Mouse (Mus musculus): ENCODE measurements at regions not wholly inside any gene's neighbourhood (a gene's known extent, or its start where the extent isn't known, plus 50 kb on each side); places are given as distances from the start of the nearest gene placed in this dataset.

DNA sequence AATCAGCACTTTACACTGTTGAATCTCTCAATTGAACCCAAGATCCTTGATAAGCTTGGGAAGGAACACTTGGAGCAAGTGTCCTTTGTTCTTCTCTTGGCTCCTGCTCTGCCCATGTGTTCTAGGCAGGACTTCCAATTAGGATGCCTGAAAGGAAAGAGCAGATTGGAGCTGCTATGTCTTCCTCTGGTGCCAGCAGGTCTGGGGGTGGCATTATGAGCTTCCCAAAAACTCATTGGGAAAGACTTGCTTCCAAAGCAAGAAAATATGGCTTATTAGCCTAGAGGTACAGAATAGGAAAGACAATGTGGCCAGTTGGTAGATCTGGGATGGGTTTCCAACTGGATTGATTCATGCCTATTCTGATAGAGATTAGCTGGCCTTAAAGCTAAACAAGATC lies 959.1 kb downstream of the Slc4a3 start:
- DNase-seq (ENCODE audit: low spot score), result no peak

DNA sequence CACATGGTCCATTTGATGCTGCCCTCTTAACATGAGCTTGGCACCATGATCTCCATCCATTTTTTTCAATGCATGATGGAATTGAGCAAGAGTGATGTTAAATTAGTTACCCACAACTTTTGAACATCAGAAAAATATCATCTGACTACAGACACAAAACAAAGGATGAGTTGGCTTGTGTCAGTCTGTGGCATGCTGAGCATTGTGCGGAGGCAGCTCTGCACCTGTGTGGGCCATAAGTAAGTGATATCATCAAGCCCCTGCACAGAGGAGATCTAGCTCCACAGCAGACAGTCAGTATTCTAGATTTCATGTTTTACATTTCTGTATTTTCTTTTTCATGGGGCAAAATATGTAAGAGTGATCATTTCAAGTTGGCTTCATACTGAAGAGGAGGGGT lies 962.8 kb downstream of the Slc4a3 start:
- DNase-seq (ENCODE audit: low spot score), result no peak

DNA sequence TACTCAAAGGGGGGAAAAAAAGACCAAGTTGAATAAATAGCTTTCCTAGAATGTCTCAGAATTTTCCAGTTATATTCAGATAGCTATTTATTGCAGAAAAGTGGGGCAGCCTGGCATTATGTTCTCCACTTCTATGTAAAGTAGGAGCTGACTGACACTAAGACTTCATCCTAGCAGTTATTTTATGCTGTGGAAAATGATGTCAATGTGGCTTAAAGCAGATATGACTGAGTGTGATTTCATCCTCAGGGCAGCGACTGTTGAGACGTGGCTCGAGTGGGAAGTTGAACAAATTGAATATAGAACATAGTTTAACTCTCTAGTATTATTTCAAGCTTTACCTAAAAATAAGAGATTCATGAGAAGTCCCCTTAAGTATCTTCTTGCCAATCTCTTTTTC lies 963.4 kb downstream of the Slc4a3 start:
- DNase-seq (ENCODE audit: low spot score), result no peak

DNA sequence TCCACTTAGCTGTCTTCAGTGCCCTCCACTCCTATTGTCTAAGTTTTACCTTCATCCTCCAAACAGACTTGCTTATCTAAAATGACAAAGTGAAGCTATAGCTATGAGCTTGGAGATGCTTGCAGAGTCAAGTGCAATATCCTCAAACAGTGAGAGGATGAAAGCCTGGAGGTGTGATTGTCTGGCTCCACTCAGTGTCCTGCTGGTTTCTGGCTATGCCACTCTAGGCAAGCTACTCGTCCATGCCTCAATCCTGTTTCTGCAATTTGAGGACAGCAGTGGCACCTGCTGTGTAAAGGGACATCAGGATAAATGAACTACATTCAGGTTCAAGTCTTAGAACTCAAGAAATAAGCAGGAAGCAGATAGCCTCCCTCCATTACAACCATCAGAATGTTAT lies 966.1 kb downstream of the Slc4a3 start:
- DNase-seq (ENCODE audit: low spot score), result no peak

DNA sequence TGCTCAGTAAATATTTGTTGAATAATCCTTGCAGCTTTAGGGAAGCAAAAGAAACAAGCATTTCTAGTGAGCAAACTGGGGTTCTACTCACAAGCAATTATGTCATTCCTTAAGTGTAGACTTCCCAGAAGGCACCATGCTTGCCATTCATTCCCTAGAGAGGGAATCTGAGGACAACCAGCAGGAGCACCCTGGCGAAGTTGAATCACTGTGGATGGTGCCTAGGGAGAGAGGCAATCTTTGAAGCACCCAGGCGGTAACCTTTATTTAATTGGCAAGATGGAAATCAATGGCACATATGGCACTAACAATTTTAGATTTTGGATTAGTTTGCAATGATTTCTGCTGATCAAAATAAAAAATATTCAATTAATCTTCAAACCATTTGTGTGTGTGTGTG lies 967.4 kb downstream of the Slc4a3 start:
- no peak for DNase-seq (ENCODE audit: low spot score)

DNA sequence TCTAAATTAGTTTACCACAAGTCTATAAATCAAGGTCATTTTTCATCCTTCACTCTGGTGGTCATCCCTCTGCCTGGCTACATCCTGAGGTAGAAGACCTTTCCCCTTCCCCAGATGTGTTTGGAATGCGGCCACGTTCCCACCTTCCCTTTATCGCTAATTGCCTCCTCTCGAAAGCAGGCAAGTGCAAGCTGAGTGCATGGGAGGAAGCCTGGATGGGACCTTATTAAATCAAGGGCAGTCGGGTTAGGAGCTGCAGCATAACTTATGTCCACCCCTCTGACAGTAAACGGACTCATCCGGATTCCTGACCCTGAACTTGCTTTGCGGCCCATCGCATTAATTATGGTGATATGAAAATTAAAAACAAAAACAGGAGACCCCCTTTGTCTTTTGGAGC lies 983.5 kb downstream of the Slc4a3 start:
- no peak for DNase-seq (ENCODE audit: low spot score)

DNA sequence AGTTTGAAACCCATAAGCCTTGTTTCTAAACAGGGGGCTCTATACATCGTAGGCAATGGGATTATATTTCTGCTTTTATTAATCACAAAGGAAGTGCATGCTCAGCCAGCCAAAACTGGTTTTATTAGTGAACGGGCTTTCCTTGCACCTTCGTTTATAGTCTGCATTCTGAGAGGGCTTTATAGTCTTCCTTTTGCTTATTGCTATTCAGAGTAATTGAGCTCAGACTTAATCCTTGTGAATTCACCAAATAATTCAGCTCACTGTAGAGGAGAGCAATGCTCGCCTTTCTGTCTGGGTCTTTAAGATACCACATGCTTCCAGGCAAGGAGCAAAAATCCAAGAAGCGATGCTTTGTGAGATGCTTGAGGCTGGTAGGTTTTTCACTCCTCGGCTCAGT lies 984.3 kb downstream of the Slc4a3 start:
- DNase-seq (ENCODE audit: low spot score), result no peak

DNA sequence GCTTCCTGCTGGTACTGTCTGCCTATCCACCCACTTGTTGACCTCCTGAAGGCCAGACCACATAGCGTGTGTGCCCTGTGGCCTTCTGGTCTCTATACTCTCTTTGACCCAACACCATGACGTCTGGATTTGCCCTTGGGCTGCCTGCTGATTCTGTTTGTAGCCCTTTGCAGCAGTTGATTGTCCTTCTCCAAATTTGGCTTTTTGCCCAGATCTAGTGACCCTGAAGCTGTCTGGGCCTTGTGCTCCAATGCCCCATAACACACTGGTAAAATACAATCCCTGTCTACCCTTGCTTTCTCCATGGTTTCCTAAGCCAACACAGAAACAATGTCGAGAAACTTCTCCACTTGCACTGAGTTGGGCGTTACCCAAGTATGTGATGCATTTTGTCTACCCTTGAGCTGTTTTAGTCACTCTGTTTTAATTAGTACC lies 979.3 kb downstream of the Epha4 start:
- no peak for DNase-seq (ENCODE audit: low spot score)

DNA sequence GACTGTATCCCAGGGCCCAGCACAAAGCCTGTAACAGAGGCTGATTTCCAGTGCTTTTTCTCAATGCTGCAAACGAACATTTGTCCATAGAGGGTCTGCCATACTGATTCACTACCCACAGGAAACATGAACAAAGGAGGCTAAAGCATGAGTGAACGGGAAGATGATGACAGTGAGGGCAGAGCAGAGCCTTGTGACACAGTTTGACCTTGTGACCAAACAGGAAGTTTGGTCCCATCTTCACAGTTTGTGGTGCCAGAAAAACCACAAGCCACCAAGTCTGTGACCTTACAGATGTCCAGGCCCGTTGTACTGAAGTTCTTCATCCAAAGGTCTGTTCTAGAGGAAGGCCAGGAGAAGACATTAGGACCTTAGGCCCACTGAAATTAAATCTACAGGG lies 974.4 kb downstream of the Epha4 start:
- no peak for DNase-seq (ENCODE audit: low spot score)

DNA sequence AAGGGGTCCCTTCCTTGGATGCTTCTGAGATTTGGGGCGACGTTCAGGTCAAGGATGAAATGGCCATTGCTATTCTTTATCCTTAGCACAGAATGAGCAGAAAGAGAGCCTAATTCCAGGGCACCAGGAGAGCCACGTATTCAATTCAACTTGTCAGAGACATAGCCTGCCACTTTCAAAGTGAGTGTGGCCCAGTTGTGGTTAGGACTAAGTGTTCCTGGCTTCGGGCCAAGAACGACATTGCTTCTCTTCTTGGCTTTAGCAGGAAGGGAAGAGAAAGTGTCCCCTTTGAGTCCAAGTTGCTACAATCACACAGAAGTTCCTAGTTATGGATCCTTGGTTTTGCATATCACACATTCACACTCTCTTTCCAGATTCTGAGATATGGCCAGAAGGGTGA lies 964.0 kb downstream of the Epha4 start:
- no peak for DNase-seq (ENCODE audit: low spot score)

DNA sequence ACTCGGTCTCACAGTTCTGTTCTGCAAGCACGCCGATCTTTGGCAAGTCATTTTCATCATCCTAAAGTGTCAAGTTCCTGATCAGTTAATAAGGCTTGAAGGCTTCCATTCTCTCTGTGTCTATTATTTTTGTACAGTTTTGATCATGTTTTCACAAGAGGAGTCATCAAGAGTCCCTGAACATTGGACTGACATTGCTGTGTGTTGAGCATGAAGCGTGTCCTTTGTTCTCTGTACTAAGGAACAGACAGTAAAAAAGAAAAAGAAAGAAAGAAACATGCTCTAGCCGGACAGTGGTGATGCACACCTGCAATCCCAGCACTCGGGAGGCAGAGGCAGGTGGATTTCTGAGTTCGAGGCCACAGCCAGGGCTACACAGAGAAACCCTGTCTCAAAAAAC lies 955.4 kb downstream of the Epha4 start:
- DNase-seq (ENCODE audit: low spot score), result no peak

DNA sequence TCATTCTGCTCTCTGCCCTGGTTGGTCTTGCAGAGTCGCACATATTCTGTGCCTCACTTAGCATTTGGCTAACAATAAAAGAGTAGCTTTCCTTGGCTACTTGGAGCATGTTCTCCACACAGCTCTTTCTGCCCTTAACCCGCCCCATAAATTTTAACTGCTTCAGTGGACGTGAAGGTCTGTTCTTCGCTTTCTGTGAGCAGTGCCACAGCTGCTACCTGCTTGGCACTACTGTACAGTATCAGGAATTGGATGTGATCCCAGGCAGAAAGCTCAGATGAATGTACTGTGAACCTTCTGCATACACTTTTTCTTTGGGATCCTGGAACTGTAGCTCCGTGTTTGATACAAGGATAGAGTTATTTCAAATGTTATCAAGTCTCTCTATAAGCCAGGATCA lies 939.4 kb downstream of the Epha4 start:
- DNase-seq (ENCODE audit: low spot score), result no peak

DNA sequence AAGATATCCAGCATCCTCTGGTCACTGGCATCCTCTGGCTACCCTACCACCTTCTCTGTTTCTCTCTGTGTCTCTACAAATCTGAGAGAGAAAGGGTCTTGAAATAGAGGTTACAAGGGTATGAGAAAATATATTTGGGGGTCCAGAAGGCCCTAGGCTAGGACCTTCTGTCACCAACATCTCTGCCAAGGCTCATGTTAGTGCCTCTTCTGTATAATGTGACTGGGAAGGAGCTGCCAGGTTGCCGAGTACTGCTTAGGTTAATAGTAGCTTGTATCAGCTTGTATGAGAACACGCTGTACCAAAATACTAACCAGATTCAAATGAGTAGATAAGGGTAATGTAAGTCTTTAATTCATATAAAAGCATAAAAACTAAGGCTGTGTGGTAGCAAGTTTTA lies 929.0 kb downstream of the Epha4 start:
- no peak for DNase-seq (ENCODE audit: low spot score)

DNA sequence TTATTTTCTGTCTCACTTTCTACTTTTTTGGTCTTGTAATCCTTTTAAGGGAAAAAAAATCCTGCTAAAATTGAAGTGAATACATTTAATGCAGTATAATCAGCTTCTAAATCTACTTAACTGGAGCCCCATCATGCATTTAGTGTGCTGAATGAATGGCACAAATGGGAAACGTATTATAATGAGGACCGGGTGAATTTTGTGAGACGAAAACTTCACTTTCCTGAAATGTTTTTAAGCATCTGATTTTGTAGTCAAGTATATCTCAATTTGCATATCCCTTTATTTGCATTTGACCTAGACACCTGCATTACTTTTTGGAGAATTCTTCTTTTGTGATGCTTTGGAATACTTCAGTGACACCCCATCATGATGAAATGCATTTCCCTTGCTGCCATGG lies 889.1 kb downstream of the Epha4 start:
- DNase-seq (ENCODE audit: low spot score), result no peak

DNA sequence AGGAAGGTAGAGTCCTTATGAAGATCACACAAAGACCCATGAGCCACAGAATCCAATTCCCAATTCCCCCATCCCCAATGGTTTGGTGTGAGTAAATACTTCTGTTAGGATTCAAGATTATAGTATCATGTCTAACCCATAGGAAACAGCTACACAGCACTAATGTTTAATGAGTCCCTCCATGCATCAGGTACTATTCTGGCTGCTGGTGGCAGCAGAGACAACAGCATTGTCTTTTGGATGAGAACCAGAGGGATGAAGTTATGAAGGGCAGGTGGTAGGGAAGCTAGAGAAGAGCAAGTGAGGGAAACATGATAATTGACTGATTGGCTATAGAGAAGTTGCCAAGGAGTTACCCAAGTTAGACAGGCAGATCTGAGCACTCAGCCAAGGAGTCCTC lies 885.0 kb downstream of the Epha4 start:
- DNase-seq (ENCODE audit: low spot score), result no peak

DNA sequence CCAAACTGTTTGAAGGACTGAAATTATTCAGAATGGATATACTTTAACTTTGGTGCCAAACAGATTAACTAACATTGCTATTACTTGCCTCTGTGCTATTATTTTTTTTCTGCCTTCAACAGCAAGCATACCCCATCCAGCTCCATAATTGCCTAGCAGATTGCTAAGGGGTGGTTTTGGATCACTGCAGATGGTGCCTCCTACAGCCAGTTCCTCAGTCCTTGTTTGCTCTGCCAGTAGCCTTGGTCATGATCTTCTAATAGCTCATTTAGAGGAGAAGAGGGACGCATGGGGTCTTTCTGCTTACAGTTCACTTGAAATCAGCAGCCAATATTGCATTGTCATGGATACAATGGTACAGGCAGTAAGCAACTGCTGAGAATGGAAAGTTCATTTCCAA lies 880.8 kb downstream of the Epha4 start:
- DNase-seq (ENCODE audit: low spot score), result no peak

DNA sequence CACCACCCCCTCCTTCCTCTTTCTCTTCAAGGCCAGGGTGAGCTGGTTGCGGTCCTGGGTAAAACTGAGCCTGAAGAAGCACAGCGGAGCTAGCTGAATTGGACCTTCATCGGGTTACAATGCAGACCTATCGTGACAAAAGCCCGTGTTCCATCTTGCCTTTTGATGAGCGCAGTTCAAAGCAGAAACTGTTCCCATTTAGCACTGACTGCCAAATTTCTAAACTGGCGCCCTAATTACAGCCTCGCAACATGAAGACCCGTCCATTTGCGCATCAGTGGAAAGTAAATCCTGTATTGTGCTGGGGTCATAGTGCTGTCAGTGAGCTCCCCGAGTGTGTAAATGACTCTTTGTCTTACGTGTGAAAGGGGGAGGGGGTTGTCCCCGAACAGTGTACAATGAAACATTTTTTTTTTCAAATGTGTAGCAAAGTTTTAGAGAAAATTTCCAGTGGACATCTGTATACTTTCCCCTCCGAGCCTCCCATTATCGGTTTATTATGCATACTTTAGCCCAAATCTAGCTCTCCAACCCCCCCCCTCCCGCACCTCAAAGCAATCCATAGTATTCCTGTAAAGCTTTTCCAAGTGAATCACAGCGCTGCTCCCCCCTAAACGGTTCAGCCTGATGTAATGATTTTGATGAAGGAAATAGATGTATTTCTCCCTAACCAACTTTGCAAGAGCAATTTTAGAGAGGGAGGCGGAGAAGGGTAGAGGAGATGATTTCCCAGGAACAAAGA lies 877.4 kb downstream of the Epha4 start:
- DNase-seq (ENCODE audit: low spot score), result no peak

DNA sequence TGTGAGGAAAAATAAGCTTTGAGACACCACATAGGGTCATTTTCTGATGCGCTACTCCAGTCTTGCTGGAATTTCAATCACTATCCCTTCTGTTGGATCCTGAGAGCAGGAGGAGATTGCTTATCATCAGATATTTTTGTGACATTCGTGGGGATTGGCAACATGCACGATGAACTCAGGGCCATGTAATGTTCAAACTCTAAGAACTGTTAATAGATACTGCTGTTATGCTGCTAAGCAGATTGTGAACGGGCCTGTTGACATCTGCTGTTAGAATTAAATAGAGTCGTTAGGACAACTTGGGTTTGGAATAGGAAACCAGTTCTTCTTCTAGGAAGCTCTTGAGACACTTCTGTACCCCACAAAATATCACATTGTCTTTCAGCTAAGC lies 876.9 kb downstream of the Epha4 start:
- no peak for DNase-seq (ENCODE audit: low spot score)

DNA sequence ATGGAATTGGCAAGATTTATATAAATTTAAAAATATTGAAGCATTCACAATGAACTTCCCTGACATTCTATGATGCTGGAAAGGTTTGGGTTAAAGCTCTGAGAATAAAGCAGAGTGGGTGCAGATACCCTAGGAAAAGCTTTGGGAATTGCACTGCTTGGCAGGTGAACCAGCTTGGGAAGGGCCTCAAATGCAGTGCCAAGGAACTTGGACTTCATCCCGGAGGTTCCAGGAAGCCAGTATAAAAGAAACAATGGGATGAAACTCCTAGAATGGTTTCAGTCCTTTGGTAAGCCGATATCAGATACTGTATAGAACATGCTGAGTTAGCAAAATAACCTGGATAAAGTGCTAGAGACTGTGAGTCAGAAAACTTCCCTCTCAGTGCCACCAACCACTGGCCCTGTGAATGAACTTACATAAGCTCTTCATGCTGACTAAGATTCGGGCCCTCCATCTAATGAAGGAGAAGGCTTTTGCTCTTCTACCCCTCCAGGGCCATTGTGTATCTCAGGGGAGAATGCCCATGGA lies 873.6 kb downstream of the Epha4 start:
- DNase-seq (ENCODE audit: low spot score), result no peak

DNA sequence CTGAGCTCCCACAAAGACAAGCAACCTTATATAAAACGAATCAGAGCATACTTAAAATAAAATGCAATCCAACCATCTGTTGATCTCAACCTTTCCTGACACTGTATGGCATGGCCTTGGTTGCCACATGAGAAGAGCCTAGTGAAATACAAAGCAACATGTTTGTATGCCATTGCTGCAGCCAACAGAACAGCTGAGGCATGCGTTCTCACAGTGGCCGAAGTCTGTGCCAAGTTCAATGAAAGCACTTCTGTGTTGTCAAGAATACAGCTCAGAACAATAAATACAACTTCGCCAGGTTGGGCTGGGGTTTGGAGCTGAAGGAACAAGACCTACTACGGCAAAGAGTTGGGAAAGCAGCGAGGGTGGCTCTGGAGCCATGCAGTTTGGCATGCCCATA lies 872.2 kb downstream of the Epha4 start:
- no peak for DNase-seq (ENCODE audit: low spot score)

DNA sequence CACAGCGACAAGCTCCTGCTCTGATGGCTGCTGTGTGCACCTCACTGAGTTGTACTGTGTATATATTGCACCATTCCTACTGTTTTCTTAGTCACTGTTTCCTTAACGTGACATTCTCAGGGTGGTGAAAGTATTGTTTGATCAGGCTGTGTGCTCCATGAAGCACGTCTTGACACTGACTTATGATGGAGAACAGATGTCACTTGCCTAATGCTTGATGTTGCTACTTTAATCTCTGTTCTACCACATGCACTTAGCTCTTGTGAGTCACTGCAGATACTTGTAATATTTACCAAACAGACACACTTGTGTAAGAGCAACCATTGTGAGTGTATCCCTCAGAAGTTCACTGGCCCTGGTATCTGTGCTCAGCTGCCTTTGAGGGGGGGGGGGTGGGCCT lies 870.0 kb downstream of the Epha4 start:
- no peak for DNase-seq (ENCODE audit: low spot score)

DNA sequence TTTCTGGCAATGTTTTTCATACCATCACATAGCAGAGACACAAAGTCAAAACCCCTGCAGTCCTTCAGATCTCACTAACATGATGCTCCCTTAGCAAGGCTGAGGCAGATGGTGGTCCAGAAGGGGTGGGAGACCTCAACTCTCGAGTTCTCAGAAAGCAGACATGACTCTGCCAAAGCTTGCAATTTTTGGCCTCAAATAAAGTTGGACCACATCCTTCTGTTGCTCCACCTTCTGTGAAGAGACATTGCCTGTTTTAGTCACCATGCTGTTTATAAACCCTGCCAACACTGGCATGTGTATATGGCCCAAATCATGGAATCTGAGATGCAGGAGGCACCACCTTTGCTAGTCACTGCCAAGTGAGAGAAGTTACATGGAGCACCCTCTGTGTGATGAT lies 860.1 kb downstream of the Epha4 start:
- no peak for DNase-seq (ENCODE audit: low spot score)

DNA sequence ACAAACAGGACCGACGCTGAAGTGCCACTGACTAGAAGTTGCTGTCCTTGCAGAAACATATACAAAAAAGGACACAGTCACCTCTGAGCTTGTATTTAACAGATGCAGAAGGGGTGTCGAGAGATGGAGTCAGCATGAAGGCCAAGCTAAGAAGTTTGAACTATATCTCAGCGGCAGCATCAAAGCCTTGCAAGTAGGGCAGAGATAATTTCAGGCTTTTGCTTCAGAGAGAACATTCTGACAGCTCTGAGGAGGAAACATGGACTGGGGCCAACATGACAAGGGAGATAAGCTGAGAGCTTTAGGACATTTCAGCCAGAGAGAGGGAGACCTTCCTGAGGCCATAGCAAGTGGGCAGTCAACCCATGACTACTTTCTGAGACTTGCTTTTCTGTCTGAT lies 856.7 kb downstream of the Epha4 start:
- DNase-seq (ENCODE audit: low spot score), result no peak

DNA sequence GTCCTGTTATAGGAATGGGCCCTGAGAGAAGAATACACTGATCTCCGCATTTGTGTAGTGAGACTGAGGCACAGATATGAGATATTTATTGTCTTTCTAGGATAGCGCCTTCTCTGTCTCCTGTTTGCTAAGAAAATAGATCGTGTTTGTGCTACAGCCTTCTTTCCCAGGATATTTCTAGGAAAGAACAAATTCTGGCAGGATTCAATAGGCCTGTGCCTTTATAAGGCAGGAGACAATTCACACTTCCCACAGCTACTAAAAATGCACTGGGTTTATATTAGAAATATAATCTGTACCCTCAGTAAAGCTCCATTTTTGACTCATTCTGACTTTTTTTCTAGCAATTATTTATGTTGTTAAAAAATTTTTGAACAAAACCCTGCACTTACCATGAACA lies 854.7 kb downstream of the Epha4 start:
- DNase-seq (ENCODE audit: low spot score), result no peak
